ENCODE assay signal across 27 mouse cellular contexts in genomic region chr4:52557672-52558071, GRCm38 (mm10). TPM values are rescaled to one million over a fixed set of nuclear protein-coding genes. Genes with fewer than 3 reads are reported as not detected.
DNase-seq lines count a peak whose midpoint lies in the region; ATAC-seq and TF ChIP-seq lines count a peak whose summit lies in the region.
"Had no signal": no experiment of that assay in that cellular context is flagged by ENCODE, and none has a peak within 500 bp of the region (broad histone marks: within the 10 kb centered on the region; RNA-seq: fewer than 3 reads in every experiment).

No protein-coding gene starts in this region.

- H3K27me3 ChIP-seq in forebrain, embryonic 12.5 days: no peaks in the 10 kb centered on the region
- no peaks in the 10 kb centered on the region for H3K27me3 ChIP-seq in forebrain, embryonic 10.5 days (ENCODE audit: poor library complexity, severe bottlenecking)
- no peaks in the 10 kb centered on the region for H3K27me3 ChIP-seq in midbrain, embryonic 10.5 days (ENCODE audit: low read depth, poor library complexity, severe bottlenecking)
- no peaks in the 10 kb centered on the region for H3K27me3 ChIP-seq in midbrain, postnatal 0 days (ENCODE audit: insufficient read depth, low read length)
- no peaks in the 10 kb centered on the region for H3K27me3 ChIP-seq in midbrain, embryonic 12.5 days
- H3K27me3 ChIP-seq in midbrain, embryonic 16.5 days (ENCODE audit: control insufficient read depth, insufficient read depth, low read depth, low read length): no peaks in the 10 kb centered on the region
- H3K27me3 ChIP-seq: embryonic facial prominence, embryonic 13.5 days; embryonic facial prominence, embryonic 15.5 days; forebrain, embryonic 13.5 days had no signal

- no peak for DNase-seq in forebrain, embryonic 10.5 days (ENCODE audit: extremely low spot score, low spot score)
- DNase-seq in midbrain, embryonic 10.5 days (ENCODE audit: low spot score): no peak
- no peak for DNase-seq in midbrain, postnatal 0 days (ENCODE audit: low spot score)
- DNase-seq: adrenal gland, adult 2 months; adrenal gland, postnatal 10 days; adrenal gland, postnatal 25 days; cerebellum, adult 11 months; cerebellum, adult 18-20 months; cerebellum, adult 8-10 months; cerebellum, adult 9-11 months; cerebellum, postnatal 14 days; cerebellum, postnatal 36 days; embryo, embryonic 11 days had no signal

- H3K36me3 ChIP-seq in forebrain, embryonic 12.5 days (replicated peaks): no peaks in the 10 kb centered on the region
- H3K36me3 ChIP-seq in forebrain, embryonic 10.5 days (replicated peaks): no peaks in the 10 kb centered on the region
- no peaks in the 10 kb centered on the region for H3K36me3 ChIP-seq in midbrain, embryonic 10.5 days
- no peaks in the 10 kb centered on the region for H3K36me3 ChIP-seq in midbrain, postnatal 0 days (ENCODE audit: insufficient read depth, low read length)
- H3K36me3 ChIP-seq in midbrain, embryonic 12.5 days: no peaks in the 10 kb centered on the region
- no peaks in the 10 kb centered on the region for H3K36me3 ChIP-seq in midbrain, embryonic 16.5 days (ENCODE audit: control insufficient read depth, insufficient read depth, low read length)
- H3K36me3 ChIP-seq: embryonic facial prominence, embryonic 13.5 days; embryonic facial prominence, embryonic 15.5 days had no signal

- no peak overlapping the region for H3K9ac ChIP-seq in forebrain, embryonic 12.5 days
- no peak overlapping the region for H3K9ac ChIP-seq in midbrain, postnatal 0 days (replicated peaks; ENCODE audit: low read length, poor library complexity, severe bottlenecking)
- no peak overlapping the region for H3K9ac ChIP-seq in midbrain, embryonic 12.5 days (replicated peaks)
- no peak overlapping the region for H3K9ac ChIP-seq in midbrain, embryonic 16.5 days (ENCODE audit: low read depth, low read length)
- H3K9ac ChIP-seq: embryonic facial prominence, embryonic 13.5 days; embryonic facial prominence, embryonic 15.5 days; forebrain, embryonic 13.5 days had no signal

- H3K9me3 ChIP-seq in forebrain, embryonic 12.5 days: no peaks in the 10 kb centered on the region
- no peaks in the 10 kb centered on the region for H3K9me3 ChIP-seq in forebrain, embryonic 10.5 days
- H3K9me3 ChIP-seq in midbrain, embryonic 10.5 days (replicated peaks): no peaks in the 10 kb centered on the region
- no peaks in the 10 kb centered on the region for H3K9me3 ChIP-seq in midbrain, postnatal 0 days (ENCODE audit: low read length)
- H3K9me3 ChIP-seq in midbrain, embryonic 12.5 days: no peaks in the 10 kb centered on the region
- H3K9me3 ChIP-seq in midbrain, embryonic 16.5 days (replicated peaks; ENCODE audit: control insufficient read depth, low read length, poor library complexity, severe bottlenecking): no peaks in the 10 kb centered on the region
- H3K9me3 ChIP-seq: embryonic facial prominence, embryonic 13.5 days; embryonic facial prominence, embryonic 15.5 days; forebrain, embryonic 13.5 days had no signal

- no peak overlapping the region for H3K27ac ChIP-seq in forebrain, embryonic 12.5 days
- no peak overlapping the region for H3K27ac ChIP-seq in forebrain, embryonic 10.5 days
- peak overlapping the region; percentile 69; the same call in 1 of the 2 replicates for H3K27ac ChIP-seq in midbrain, embryonic 10.5 days (replicated peaks)
- no peak overlapping the region for H3K27ac ChIP-seq in midbrain, postnatal 0 days (ENCODE audit: low read depth, low read length)
- H3K27ac ChIP-seq in midbrain, embryonic 12.5 days (replicated peaks): no peak overlapping the region
- no peak overlapping the region for H3K27ac ChIP-seq in midbrain, embryonic 16.5 days (ENCODE audit: low read length)
- H3K27ac ChIP-seq: embryonic facial prominence, embryonic 13.5 days; embryonic facial prominence, embryonic 15.5 days; forebrain, embryonic 13.5 days had no signal

- H3K4me3 ChIP-seq in forebrain, embryonic 12.5 days (replicated peaks): no peak overlapping the region
- H3K4me3 ChIP-seq in forebrain, embryonic 10.5 days: no peak overlapping the region
- H3K4me3 ChIP-seq in midbrain, embryonic 10.5 days: no peak overlapping the region
- no peak overlapping the region for H3K4me3 ChIP-seq in midbrain, postnatal 0 days (ENCODE audit: low read depth, low read length)
- H3K4me3 ChIP-seq in midbrain, embryonic 12.5 days: no peak overlapping the region
- no peak overlapping the region for H3K4me3 ChIP-seq in midbrain, embryonic 16.5 days (ENCODE audit: low read depth, low read length)
- H3K4me3 ChIP-seq: embryonic facial prominence, embryonic 13.5 days; embryonic facial prominence, embryonic 15.5 days; erythroblast, embryonic 14.5 days; forebrain, embryonic 13.5 days had no signal

- peaks cover 6% of the 10 kb centered on the region for H3K4me1 ChIP-seq in forebrain, embryonic 12.5 days
- H3K4me1 ChIP-seq in forebrain, embryonic 10.5 days: peaks cover 13% of the 10 kb centered on the region
- H3K4me1 ChIP-seq in midbrain, embryonic 10.5 days: peaks cover 17% of the 10 kb centered on the region
- H3K4me1 ChIP-seq in midbrain, postnatal 0 days (ENCODE audit: insufficient read depth, low read length): no peaks in the 10 kb centered on the region
- H3K4me1 ChIP-seq in midbrain, embryonic 12.5 days: peaks cover 10% of the 10 kb centered on the region
- H3K4me1 ChIP-seq in midbrain, embryonic 16.5 days (ENCODE audit: control insufficient read depth, insufficient read depth, low read length): no peaks in the 10 kb centered on the region
- H3K4me1 ChIP-seq: embryonic facial prominence, embryonic 13.5 days; embryonic facial prominence, embryonic 15.5 days had no signal

- WGBS in forebrain, embryonic 12.5 days: 58% methylated on average over 1 of the region's 1 CpGs
- 47% methylated on average over 1 of the region's 1 CpGs for WGBS in forebrain, embryonic 10.5 days
- 59% methylated on average over 1 of the region's 1 CpGs for WGBS in midbrain, embryonic 10.5 days
- 61% methylated on average over 1 of the region's 1 CpGs for WGBS in midbrain, postnatal 0 days
- 44% methylated on average over 1 of the region's 1 CpGs for whole genome bisulfite sequencing in midbrain, embryonic 12.5 days
- 43% methylated on average over 1 of the region's 1 CpGs for WGBS in midbrain, embryonic 16.5 days

- H3K4me2 ChIP-seq in forebrain, embryonic 12.5 days: no peak overlapping the region
- H3K4me2 ChIP-seq in midbrain, postnatal 0 days (ENCODE audit: low read depth, low read length, poor library complexity, severe bottlenecking): no peak overlapping the region
- H3K4me2 ChIP-seq in midbrain, embryonic 12.5 days (replicated peaks): no peak overlapping the region
- H3K4me2 ChIP-seq in midbrain, embryonic 16.5 days (ENCODE audit: low read length): no peak overlapping the region
- H3K4me2 ChIP-seq: embryonic facial prominence, embryonic 13.5 days; embryonic facial prominence, embryonic 15.5 days; forebrain, embryonic 13.5 days had no signal

- no peak for TF ChIP-seq CTCF in midbrain, postnatal 0 days (IDR thresholded peaks at IDR 0.05)

- peak; percentile 53; the same call in 1 of the 2 replicates for ATAC-seq in forebrain, embryonic 12.5 days (ENCODE audit: low FRiP score)
- ATAC-seq in midbrain, postnatal 0 days (ENCODE audit: low FRiP score): no peak
- peak; percentile 64 for ATAC-seq in midbrain, embryonic 12.5 days (ENCODE audit: low FRiP score, low read depth)
- no peak for ATAC-seq in midbrain, embryonic 16.5 days

RNA-seq across cellular contexts. Expression of gene Toporsl, which starts 38.4 kb away (rescaled TPM):
- 0.14 TPM in 1 of 2 replicates, not detected in the other for polyA plus RNA-seq in forebrain, embryonic 12.5 days (2016; fragmentation: Nextera tagmentation; extraction: Ambion mirVana)
- 0.15 TPM in 1 of 2 replicates, not detected in the other for polyA plus RNA-seq in forebrain, embryonic 10.5 days (2016; fragmentation: Nextera tagmentation; extraction: Ambion mirVana)
- 0.04 TPM in 1 of 2 replicates, not detected in the other for polyA plus RNA-seq in midbrain, embryonic 10.5 days (2016; fragmentation: Nextera tagmentation; extraction: Ambion mirVana)
- total RNA-seq in midbrain, postnatal 0 days (2014; rRNA removed): not detected in 2 replicates
- polyA plus RNA-seq in midbrain, postnatal 0 days (2015; fragmentation: Nextera tagmentation; extraction: Ambion mirVana): not detected in 2 replicates
- 0.06 and 0.08 TPM in 2 replicates for polyA plus RNA-seq in midbrain, embryonic 12.5 days (2016; fragmentation: Nextera tagmentation; extraction: Ambion mirVana)
- polyA plus RNA-seq in midbrain, embryonic 16.5 days (2015; fragmentation: Nextera tagmentation; extraction: Ambion mirVana): not detected in 2 replicates
- total RNA-seq: adrenal gland, adult 2 months; adrenal gland, postnatal 10 days; adrenal gland, postnatal 25 days; adrenal gland, postnatal 4 days; common myeloid progenitor, adult 5-6 weeks; MEL had no signal
- polyA plus RNA-seq: adrenal gland, adult 2 months; brain, embryonic 14.5 days; C2C12; embryonic facial prominence, embryonic 11.5 days; embryonic facial prominence, embryonic 13.5 days; embryonic facial prominence, embryonic 15.5 days; erythroblast, embryonic 14.5 days; forebrain, embryonic 13.5 days; forebrain, embryonic 16.5 days had no signal

Comparison
In these comparisons a context has a peak if more than half of its experiments do, and no peak if none do; other contexts are left out.
1. ATAC-seq: peak in forebrain, embryonic 12.5 days (single experiment) and midbrain, embryonic 12.5 days (single experiment); none in midbrain, postnatal 0 days (single experiment) and midbrain, embryonic 16.5 days (single experiment).